Mouse (Mus musculus) stomach, postnatal 0 days (tissue): ENCODE results near the gene Mon2. TPM values are rescaled to one million over a fixed set of nuclear protein-coding genes. Genes with fewer than 3 reads are reported as not detected.

Experiments used
- ATAC-seq: fragments of 200-750 bp; cut with Nextera tagmentation; 2 replicates; pipeline ENCODE4 v1.8.0; 2017; ENCODE audit not compliant: low FRiP score, low TSS enrichment
- DNase-seq: peaks from one replicate; pipeline ENCODE4 v3.0.0-alpha.2; 2016; ENCODE audit warnings: low spot score
- H3K27ac ChIP-seq: fragments of 300-500 bp; sonication (generic); replicated peaks from 2 replicates; pipeline ENCODE4 v1.5.1; 2014; ENCODE audit warnings: mild to moderate bottlenecking, control low read depth
- H3K27me3 ChIP-seq: fragments of 300-500 bp; sonication (generic); 2 replicates; pipeline ENCODE4 v1.6.1; 2014; ENCODE audit warnings: low read length; ENCODE audit not compliant: control insufficient read depth, insufficient read depth
- H3K36me3 ChIP-seq: fragments of 300-500 bp; sonication (generic); 2 replicates; pipeline ENCODE4 v1.6.1; 2014; ENCODE audit warnings: low read length, mixed read lengths; ENCODE audit not compliant: control insufficient read depth, insufficient read depth
- H3K4me1 ChIP-seq: fragments of 300-500 bp; sonication (generic); replicated peaks from 2 replicates; pipeline ENCODE4 v1.6.1; 2014; ENCODE audit warnings: antibody characterized with exemption; ENCODE audit not compliant: control insufficient read depth, insufficient read depth
- H3K4me2 ChIP-seq: fragments of 300-500 bp; sonication (generic); replicated peaks from 2 replicates; pipeline ENCODE4 v1.6.1; 2014; ENCODE audit warnings: low read depth, mild to moderate bottlenecking, control low read depth, moderate library complexity
- H3K4me3 ChIP-seq: fragments of 300-500 bp; sonication (generic); 2 replicates; pipeline ENCODE4 v1.5.1; 2014; ENCODE audit warnings: low read depth, low read length, control low read depth
- H3K9ac ChIP-seq: fragments of 300-500 bp; sonication (generic); 2 replicates; pipeline ENCODE4 v1.6.1; 2014; ENCODE audit warnings: mild to moderate bottlenecking, low read length, control low read depth, mixed read lengths
- H3K9me3 ChIP-seq: fragments of 300-500 bp; sonication (generic); 2 replicates; pipeline ENCODE4 v1.6.1; 2016; ENCODE audit warnings: low read length; ENCODE audit not compliant: control insufficient read depth
- CTCF ChIP-seq: IDR thresholded peaks from 2 replicates; pipeline ENCODE4 v1.5.1; 2016; ENCODE audit warnings: antibody characterized with exemption, low read depth, mild to moderate bottlenecking, moderate library complexity
- EP300 ChIP-seq: optimal IDR thresholded peaks from 2 replicates; pipeline ENCODE3; 2016; ENCODE audit warnings: antibody characterized with exemption
- WGBS: fragments of 180-500 bp; shearing (Covaris S2); extraction: QIAGEN DNeasy Blood & Tissue Kit; methylation state at CpG from one replicate; pipeline ENCODE4 v1.1.7; 2014; 5-methylcytosine and 5-hydroxymethylcytosine counted together
- polyA plus RNA-seq: library from polyadenylated mRNA; unstranded; fragments of >200 nt; fragmentation: Nextera tagmentation; extraction: Ambion mirVana; gene quantifications from 2 replicates; pipeline ENCODE4 v1.2.1, GENCODE M21; 2015

The Mon2 gene
- polyA plus RNA-seq, 1 experiment from 2014 or later: 15.9 TPM

- WGBS: 66% methylated on average over 4 of the region's 4 CpGs
- Histone ChIP-seq H3K27me3 (no peaks in the 10 kb centered on the region), H3K4me1 (peaks cover 5% of the 10 kb centered on the region; the same call in 1 of the 2 replicates), H3K4me3 (no peak overlapping the region), H3K9ac (no peak overlapping the region), H3K36me3 (no peaks in the 10 kb centered on the region), H3K27ac (no peak overlapping the region), H3K9me3 (no peaks in the 10 kb centered on the region), H3K4me2 (peak overlapping the region; percentile 38; the same call in 1 of the 2 replicates)
- ATAC-seq: no peak
- TF ChIP-seq EP300 (no peak), CTCF (no peak)
- DNase-seq: no peak
These were observed 112.1 kb downstream of the Mon2 start for GRCm38 (mm10) chr10:122964241-122964636.

DNA sequence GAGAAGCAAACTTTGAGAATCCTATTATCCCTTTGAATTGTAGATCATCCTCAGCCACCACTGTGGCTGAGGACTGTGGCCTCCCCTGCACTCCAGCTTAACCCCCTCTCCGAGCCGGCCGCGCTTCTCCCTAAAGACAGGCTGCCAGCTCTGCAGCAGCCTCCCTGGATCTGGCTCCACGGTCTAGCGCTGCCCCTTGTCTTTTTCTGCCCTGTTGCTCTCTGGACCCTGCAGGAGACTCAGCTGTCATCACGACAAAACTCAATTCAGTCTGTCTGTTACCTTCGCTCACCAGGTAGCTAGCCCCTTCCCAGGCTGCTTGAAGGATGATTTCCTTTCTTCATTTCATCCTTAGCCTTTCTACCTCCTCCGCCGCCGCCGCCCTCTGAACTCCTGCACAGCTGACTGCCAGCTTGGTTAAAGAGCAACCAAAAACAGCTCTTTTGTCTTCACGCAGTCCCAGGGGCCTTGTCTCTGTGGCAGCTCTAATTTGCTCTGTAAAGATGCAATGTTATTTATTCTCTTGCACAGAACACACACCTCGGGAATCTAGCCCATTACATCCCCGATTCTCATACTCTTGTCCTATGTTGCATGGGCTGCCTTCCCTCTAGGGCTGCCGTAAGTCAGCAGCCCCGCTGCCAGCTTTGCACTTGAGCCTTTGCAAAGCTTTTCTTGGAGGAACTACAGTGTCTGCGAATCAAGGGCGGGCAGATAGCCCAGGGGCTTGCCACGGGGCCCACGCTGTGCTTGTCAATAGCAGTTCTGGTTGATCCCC lies 112.7 kb downstream of the Mon2 start:
- Histone ChIP-seq H3K27me3 (no peaks in the 10 kb centered on the region), H3K4me3 (no peak overlapping the region; the same call in 1 of the 2 replicates), H3K9me3 (no peaks in the 10 kb centered on the region), H3K27ac (no peak overlapping the region), H3K4me1 (peaks cover 5% of the 10 kb centered on the region; the same call in 1 of the 2 replicates), H3K4me2 (peak overlapping the region; percentile 38), H3K36me3 (no peaks in the 10 kb centered on the region), H3K9ac (no peak overlapping the region)
- no peak for ATAC-seq
- DNase-seq: no peak
- TF ChIP-seq EP300 (no peak), CTCF (no peak)
- WGBS: 15% methylated on average over 21 of the region's 21 CpGs

- Histone ChIP-seq H3K4me2 (no peak overlapping the region), H3K9me3 (no peaks in the 10 kb centered on the region), H3K4me1 (peaks cover 5% of the 10 kb centered on the region; the same call in 1 of the 2 replicates), H3K4me3 (no peak overlapping the region), H3K36me3 (no peaks in the 10 kb centered on the region), H3K27ac (no peak overlapping the region), H3K27me3 (no peaks in the 10 kb centered on the region), H3K9ac (no peak overlapping the region)
- no peak for DNase-seq
- 86% methylated on average over 9 of the region's 9 CpGs for WGBS
- TF ChIP-seq CTCF (no peak), EP300 (no peak)
- ATAC-seq: no peak
These were observed 113.7 kb downstream of the Mon2 start for GRCm38 (mm10) chr10:122962651-122963050.

DNA sequence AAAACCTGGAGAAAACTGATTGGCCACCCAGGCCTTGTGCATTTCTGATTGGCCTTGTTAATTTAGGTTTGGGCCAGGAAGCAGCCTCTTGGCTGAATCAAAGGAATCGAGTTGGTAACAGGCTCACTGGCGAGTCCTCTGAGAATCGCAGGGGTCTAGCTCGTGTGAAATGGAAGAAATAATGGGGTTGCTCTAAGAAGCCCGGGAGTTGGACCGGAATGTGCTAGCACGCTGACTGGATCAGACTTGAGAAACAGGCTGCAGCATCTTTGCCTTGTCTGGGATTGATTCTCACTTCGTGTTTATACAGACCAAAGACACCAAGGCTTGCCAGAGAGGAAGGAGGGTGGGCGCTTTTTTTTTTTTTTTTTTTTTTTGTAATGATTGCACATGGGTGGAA lies 114.8 kb downstream of the Mon2 start:
- H3K9me3 ChIP-seq: no peaks in the 10 kb centered on the region
- no peak for TF ChIP-seq EP300
- TF ChIP-seq CTCF: no peak
- H3K4me2 ChIP-seq: no peak overlapping the region
- H3K36me3 ChIP-seq: no peaks in the 10 kb centered on the region
- 53% methylated on average over 9 of the region's 9 CpGs for WGBS
- no peak overlapping the region for H3K27ac ChIP-seq
- ATAC-seq (no peak), DNase-seq (no peak)
- H3K4me1 ChIP-seq: peaks cover 5% of the 10 kb centered on the region; the same call in 1 of the 2 replicates
- H3K27me3 ChIP-seq: no peaks in the 10 kb centered on the region
- H3K4me3 ChIP-seq: no peak overlapping the region
- no peak overlapping the region for H3K9ac ChIP-seq

DNA sequence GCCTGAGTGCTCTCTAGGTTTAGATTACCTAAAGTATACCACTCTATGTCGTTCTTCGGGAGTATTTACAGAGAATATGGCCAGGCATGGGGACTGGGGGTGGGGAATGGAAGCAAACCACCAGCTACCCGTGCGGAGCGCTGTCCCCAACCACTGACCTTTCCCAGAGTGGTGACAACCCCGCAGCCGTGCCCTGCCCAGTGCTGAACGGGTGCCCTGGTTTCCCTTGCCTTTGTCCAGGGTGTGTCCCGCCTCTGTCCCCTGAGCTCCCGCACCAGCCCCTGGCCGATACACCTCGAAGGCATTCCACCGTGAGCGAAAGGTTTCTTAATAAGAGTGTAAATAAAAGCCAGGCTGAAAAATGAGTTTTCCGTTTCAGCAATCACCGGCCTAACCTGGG lies 115.6 kb downstream of the Mon2 start:
- 39% methylated on average over 16 of the region's 16 CpGs for WGBS
- Histone ChIP-seq H3K27ac (no peak overlapping the region), H3K36me3 (no peaks in the 10 kb centered on the region), H3K4me2 (peak overlapping the region; percentile 14; the same call in 1 of the 2 replicates), H3K4me3 (no peak overlapping the region), H3K9me3 (no peaks in the 10 kb centered on the region), H3K9ac (no peak overlapping the region), H3K27me3 (no peaks in the 10 kb centered on the region), H3K4me1 (peaks cover 5% of the 10 kb centered on the region; the same call in 1 of the 2 replicates)
- TF ChIP-seq CTCF (no peak), EP300 (no peak)
- DNase-seq (peak; percentile 26), ATAC-seq (peak; percentile 45; the same call in 1 of the 2 replicates)

GRCm38 (mm10) chr10:122960216-122960615 lies 116.1 kb downstream of the Mon2 start:
- WGBS: 68% methylated on average over 16 of the region's 16 CpGs
- no peaks in the 10 kb centered on the region for H3K36me3 ChIP-seq

More at GRCm38 (mm10) chr10:122960216-122960615, 116.1 kb downstream of the Mon2 start:
- peaks cover 5% of the 10 kb centered on the region; the same call in 1 of the 2 replicates for H3K4me1 ChIP-seq
- no peak for TF ChIP-seq EP300
- TF ChIP-seq CTCF: no peak
- H3K27me3 ChIP-seq: no peaks in the 10 kb centered on the region
- DNase-seq (no peak), ATAC-seq (no peak)
- H3K9ac ChIP-seq: no peak overlapping the region
- H3K27ac ChIP-seq: no peak overlapping the region
- no peak overlapping the region for H3K4me2 ChIP-seq
- no peaks in the 10 kb centered on the region for H3K9me3 ChIP-seq
- no peak overlapping the region for H3K4me3 ChIP-seq
